Mouse (Mus musculus): ENCODE measurements at regions not wholly inside any gene's neighbourhood (a gene's known extent, or its start where the extent isn't known, plus 50 kb on each side); places are given as distances from the start of the nearest gene placed in this dataset.
"Not testable (repeated sequence)": the region's sequence is repeated elsewhere in the genome, so short reads cannot be mapped to it uniquely, and the experiment has no call there.

DNA sequence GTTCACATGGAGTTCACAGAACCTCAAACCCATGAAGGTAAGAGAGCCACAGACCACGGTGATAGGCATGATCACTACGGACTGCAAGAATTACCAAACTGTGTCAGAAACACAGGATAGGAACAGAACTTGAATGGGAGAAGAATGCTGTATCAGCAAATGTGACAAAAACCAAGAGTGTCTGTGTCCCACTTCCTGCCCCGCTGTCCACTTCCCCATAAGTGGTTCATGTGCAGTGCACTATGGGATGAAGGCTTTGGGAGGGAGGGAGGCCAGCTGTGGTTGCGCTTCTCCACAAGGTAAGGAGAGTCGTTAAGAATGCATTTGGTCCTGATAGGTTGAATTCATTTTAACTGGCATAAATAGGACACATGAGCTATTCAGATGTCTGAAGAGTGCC is 313.8 kb upstream of the Cdh4 start:
- DNase-seq (ENCODE audit: low spot score): no peak
- H3K9me3 ChIP-seq (replicated peaks): no peaks in the 10 kb centered on the region
- H3K27me3 ChIP-seq (ENCODE audit: low read depth, poor library complexity, severe bottlenecking): no peaks in the 10 kb centered on the region
- 94% methylated on average over 5 of the region's 5 CpGs for WGBS
- H3K4me3 ChIP-seq: no peak overlapping the region
- H3K4me1 ChIP-seq: no peaks in the 10 kb centered on the region
- H3K36me3 ChIP-seq: no peaks in the 10 kb centered on the region
- H3K27ac ChIP-seq: no peak overlapping the region

DNA sequence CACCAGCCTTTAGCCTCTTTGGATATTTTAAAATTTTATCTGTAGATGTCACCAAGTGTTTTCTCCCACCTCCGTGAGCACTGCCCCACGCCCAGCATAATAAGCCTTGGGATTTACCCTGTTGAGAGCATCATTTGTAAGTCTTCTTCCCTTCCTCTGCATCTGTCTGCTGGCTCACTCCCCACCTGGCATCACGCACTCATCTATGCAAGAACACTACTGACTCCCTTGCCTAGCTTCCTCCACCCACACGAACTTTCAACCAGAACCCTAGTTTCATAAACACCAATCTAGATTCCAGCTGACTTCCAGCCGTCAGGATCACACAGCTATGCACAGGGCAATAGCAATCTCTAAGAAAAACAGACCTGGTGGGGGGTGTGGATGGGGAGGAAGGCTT is 311.2 kb upstream of the Cdh4 start:
- Histone ChIP-seq H3K27me3 (ENCODE audit: low read depth, poor library complexity, severe bottlenecking) (no peaks in the 10 kb centered on the region), H3K36me3 (no peaks in the 10 kb centered on the region), H3K4me1 (no peaks in the 10 kb centered on the region), H3K27ac (no peak overlapping the region), H3K4me3 (no peak overlapping the region), H3K9me3 (replicated peaks) (no peaks in the 10 kb centered on the region)
- DNase-seq (ENCODE audit: low spot score): no peak
- WGBS: 85% methylated on average over 5 of the region's 5 CpGs

DNA sequence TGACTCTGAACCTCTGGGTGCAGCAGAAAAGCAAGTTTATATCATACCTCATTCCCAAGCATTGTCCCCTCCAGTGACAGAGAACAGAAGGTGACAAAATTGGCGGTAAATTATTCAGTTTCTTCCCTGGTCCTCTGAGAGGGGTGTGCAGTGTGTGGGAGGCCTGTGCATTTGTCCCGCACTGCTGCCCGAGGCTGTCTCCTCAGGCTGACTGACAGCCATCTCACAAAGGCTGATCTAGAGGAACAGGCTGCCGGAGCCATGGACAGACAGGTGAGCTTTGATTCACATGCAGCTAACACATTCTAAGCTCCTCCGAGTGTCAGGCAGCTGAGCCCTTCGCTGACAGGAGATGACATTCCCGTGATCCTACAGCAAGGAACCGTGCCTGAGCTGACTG is 299.9 kb upstream of the Cdh4 start:
- peaks cover 9% of the 10 kb centered on the region; the same call in 1 of the 2 replicates for H3K4me1 ChIP-seq
- H3K9me3 ChIP-seq (replicated peaks): no peaks in the 10 kb centered on the region
- DNase-seq (ENCODE audit: low spot score): no peak
- H3K4me3 ChIP-seq: no peak overlapping the region
- WGBS: 83% methylated on average over 8 of the region's 8 CpGs
- H3K27me3 ChIP-seq (ENCODE audit: low read depth, poor library complexity, severe bottlenecking): no peaks in the 10 kb centered on the region
- H3K36me3 ChIP-seq: no peaks in the 10 kb centered on the region
- no peak overlapping the region for H3K27ac ChIP-seq

DNA sequence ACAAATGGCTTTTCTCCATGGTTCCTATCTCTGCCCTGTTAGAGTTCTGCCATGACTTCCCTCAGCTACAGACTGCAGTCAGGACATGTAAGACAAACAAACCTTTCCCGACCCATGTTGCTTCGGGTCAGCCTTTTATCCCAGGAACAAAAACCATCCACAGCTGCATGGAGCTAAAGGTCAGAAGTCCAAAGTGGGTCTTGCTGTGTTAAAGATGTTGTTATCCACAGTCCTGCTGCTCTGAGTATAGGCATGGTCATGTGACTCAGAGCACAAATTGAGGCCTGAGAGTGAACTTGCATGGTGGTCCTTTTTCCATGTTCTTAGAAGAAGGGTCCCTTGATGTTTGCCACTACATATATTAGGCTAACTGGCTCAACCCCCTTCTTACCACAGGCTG is 296.5 kb upstream of the Cdh4 start:
- peaks cover 9% of the 10 kb centered on the region; the same call in 1 of the 2 replicates for H3K4me1 ChIP-seq
- WGBS: 54% methylated on average over 2 of the region's 2 CpGs

DNA sequence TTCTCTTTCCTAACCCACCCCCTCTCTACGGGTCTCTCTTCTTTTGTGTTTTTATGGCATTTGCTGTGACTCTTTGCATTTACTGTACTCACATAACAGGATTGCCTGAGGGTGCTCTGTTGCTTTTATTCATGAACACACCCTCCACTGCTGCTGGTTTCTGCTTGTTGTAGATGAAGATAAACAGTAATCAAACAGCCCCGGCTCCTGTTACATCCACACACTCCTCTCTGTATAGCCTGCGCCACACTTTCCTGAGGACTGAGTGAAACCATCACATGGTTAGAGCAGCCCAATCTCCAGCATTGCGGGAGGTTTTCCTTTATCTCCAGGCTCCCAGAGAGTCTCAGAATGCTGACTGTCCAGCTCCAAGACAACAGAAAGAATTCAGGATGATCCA is 296.0 kb upstream of the Cdh4 start:
- DNase-seq (ENCODE audit: low spot score): no peak
- H3K4me1 ChIP-seq: peaks cover 9% of the 10 kb centered on the region; the same call in 1 of the 2 replicates

More for the DNA sequence above, 296.5 kb upstream of the Cdh4 start:
- Histone ChIP-seq H3K4me3 (no peak overlapping the region), H3K36me3 (no peaks in the 10 kb centered on the region), H3K9me3 (replicated peaks) (no peaks in the 10 kb centered on the region), H3K27ac (no peak overlapping the region), H3K27me3 (ENCODE audit: low read depth, poor library complexity, severe bottlenecking) (no peaks in the 10 kb centered on the region)
- DNase-seq (ENCODE audit: low spot score): no peak

DNA sequence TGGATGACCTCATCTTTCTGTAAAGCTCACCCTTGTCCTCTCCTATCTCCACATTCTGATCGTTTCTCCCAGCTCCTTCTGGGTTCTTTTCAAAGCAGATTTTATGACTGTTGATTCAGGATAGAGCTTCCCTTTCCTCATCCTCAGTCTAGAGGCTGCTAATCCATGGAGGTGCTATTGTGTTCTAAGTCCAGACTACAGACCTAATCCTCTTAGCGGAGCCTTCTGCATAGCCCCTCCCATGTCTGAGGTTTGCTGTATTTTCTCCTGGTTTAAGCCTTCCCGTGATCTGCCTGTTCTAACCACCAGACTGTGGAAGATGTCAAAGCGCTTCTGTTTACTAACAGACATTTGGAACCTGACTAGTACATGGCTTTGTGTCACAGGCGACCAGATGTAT is 294.0 kb upstream of the Cdh4 start:
- Histone ChIP-seq H3K4me3 (no peak overlapping the region), H3K4me1 (peaks cover 9% of the 10 kb centered on the region; the same call in 1 of the 2 replicates), H3K27ac (no peak overlapping the region), H3K27me3 (ENCODE audit: low read depth, poor library complexity, severe bottlenecking) (no peaks in the 10 kb centered on the region), H3K9me3 (replicated peaks) (no peaks in the 10 kb centered on the region), H3K36me3 (no peaks in the 10 kb centered on the region)
- 77% methylated on average over 5 of the region's 5 CpGs for WGBS
- no peak for DNase-seq (ENCODE audit: low spot score)

More for the DNA sequence above, 296.0 kb upstream of the Cdh4 start:
- H3K9me3 ChIP-seq (replicated peaks): no peaks in the 10 kb centered on the region
- WGBS: 60% methylated on average over 4 of the region's 4 CpGs
- no peak overlapping the region for H3K4me3 ChIP-seq
- no peaks in the 10 kb centered on the region for H3K36me3 ChIP-seq
- H3K27ac ChIP-seq: no peak overlapping the region
- no peaks in the 10 kb centered on the region for H3K27me3 ChIP-seq (ENCODE audit: low read depth, poor library complexity, severe bottlenecking)

DNA sequence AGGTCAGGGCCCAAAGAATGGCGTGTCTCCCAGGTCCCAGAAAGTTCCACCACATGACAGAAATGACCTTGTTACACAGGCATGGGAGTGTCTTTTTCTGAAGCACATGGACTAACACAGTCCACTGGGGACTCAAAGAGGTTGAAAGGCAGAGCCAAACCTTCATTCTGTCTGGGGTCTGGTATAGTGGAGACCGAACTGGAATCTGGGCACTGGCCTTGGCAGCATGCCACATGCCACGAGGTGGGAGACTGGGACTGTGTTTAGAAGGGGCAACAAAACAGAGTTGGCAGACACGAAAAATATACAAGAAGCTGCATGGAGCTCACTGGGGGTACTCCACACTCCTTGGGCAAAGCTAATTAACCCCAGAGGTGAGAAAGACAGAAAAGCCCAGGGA is 293.6 kb upstream of the Cdh4 start:
- no peaks in the 10 kb centered on the region for H3K9me3 ChIP-seq (replicated peaks)
- H3K36me3 ChIP-seq: no peaks in the 10 kb centered on the region
- H3K4me3 ChIP-seq: no peak overlapping the region
- no peak for DNase-seq (ENCODE audit: low spot score)
- peaks cover 9% of the 10 kb centered on the region; the same call in 1 of the 2 replicates for H3K4me1 ChIP-seq
- H3K27me3 ChIP-seq (ENCODE audit: low read depth, poor library complexity, severe bottlenecking): no peaks in the 10 kb centered on the region
- H3K27ac ChIP-seq: no peak overlapping the region
- 79% methylated on average over 4 of the region's 4 CpGs for WGBS

DNA sequence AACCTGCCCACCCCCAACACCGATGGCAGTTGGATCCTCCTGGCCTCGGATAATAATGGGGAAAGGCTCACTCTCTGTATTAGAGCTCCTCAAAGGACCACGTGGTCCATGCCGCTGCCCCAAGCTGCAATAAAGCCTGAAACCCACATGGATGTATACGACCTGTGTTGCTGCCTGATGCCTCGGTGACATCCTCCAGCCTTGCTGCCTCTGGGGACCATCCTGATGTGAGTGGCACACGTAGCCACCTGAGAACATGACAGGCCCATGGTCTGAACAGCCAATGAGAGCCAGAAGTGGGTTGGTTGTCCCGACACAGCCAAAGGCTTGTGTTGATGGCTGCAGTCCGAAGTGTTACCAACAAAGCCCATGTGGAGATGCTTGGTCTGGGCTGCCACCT is 283.4 kb upstream of the Cdh4 start:
- DNase-seq (ENCODE audit: low spot score): no peak
- Histone ChIP-seq H3K36me3 (no peaks in the 10 kb centered on the region), H3K4me1 (no peaks in the 10 kb centered on the region), H3K27me3 (ENCODE audit: low read depth, poor library complexity, severe bottlenecking) (no peaks in the 10 kb centered on the region), H3K9me3 (replicated peaks) (no peaks in the 10 kb centered on the region), H3K27ac (no peak overlapping the region), H3K4me3 (no peak overlapping the region)
- WGBS: 88% methylated on average over 9 of the region's 9 CpGs

DNA sequence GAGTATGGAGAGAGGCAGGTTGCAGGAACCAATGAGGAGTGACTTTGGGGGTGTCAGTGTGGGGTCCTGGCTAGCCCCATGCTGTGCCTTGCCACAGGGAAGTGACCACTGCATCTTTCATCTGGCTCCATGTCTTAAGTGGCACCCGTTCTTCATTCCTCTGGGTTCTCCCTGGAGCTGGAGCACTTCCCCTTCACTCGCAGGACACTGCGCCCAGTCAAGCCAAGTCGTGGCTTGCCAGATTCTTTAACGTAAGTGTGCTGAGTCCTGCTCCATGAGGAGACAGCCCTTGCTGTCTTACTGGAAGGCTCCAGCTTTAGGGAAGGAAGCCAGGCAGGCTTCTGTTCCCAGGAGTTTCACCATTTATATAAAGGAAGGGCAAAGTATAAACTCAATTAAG is 279.1 kb upstream of the Cdh4 start:
- Histone ChIP-seq H3K9me3 (replicated peaks) (no peaks in the 10 kb centered on the region), H3K27ac (no peak overlapping the region), H3K4me3 (no peak overlapping the region), H3K27me3 (ENCODE audit: low read depth, poor library complexity, severe bottlenecking) (no peaks in the 10 kb centered on the region), H3K36me3 (no peaks in the 10 kb centered on the region), H3K4me1 (no peaks in the 10 kb centered on the region)
- 86% methylated on average over 5 of the region's 5 CpGs for WGBS
- no peak for DNase-seq (ENCODE audit: low spot score)

DNA sequence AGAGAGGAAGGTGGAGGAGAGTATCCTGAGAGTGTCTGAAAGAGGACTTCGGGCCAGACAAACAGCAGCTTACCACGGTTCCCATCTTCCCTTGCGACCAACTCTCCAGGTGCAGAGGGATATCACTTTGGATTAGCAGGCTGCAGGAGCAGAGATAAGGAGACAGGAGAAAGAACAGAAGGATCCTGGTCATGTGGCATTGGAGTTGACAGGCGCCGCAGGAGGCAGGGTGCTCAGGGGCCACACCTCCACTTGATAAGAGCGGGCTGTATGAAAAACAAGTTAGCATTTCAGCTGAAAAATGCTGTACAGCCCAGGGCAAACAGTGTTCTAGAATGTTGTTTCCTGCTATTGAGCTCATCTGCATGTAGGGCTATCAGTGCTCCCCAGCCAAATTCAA is 272.1 kb upstream of the Cdh4 start:
- Histone ChIP-seq H3K4me3 (no peak overlapping the region), H3K4me1 (no peaks in the 10 kb centered on the region), H3K27ac (no peak overlapping the region), H3K36me3 (no peaks in the 10 kb centered on the region), H3K9me3 (replicated peaks) (no peaks in the 10 kb centered on the region), H3K27me3 (ENCODE audit: low read depth, poor library complexity, severe bottlenecking) (no peaks in the 10 kb centered on the region)
- WGBS: 57% methylated on average over 6 of the region's 6 CpGs
- peak; percentile 22 for DNase-seq (ENCODE audit: low spot score)

DNA sequence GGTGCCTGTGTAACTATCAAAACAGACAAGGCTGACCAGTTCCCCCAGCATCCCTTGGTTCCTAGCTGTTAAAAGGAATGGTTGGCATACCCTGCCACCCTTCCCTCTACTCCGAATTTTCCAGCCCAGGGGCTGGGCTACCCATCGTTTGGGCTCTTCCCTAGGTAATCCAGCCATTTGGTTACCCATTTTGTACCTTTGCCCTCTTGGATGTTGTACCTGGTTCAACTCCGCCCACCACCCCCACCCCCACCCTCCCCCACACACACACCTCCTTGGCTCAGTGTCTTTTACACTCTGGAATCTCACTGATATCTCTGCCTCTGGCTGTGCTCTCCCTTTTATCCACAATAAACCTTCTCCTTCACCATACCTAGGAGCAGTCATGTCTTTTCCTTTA is 271.6 kb upstream of the Cdh4 start:
- Histone ChIP-seq H3K4me1 (no peaks in the 10 kb centered on the region), H3K4me3 (no peak overlapping the region), H3K9me3 (replicated peaks) (no peaks in the 10 kb centered on the region), H3K36me3 (no peaks in the 10 kb centered on the region), H3K27ac (no peak overlapping the region), H3K27me3 (ENCODE audit: low read depth, poor library complexity, severe bottlenecking) (0 out of 2 replicates have a peak, but pooled peaks cover 2% of the 10 kb centered on the region)
- no peak for DNase-seq (ENCODE audit: low spot score)
- 36% methylated on average over 3 of the region's 3 CpGs for WGBS

DNA sequence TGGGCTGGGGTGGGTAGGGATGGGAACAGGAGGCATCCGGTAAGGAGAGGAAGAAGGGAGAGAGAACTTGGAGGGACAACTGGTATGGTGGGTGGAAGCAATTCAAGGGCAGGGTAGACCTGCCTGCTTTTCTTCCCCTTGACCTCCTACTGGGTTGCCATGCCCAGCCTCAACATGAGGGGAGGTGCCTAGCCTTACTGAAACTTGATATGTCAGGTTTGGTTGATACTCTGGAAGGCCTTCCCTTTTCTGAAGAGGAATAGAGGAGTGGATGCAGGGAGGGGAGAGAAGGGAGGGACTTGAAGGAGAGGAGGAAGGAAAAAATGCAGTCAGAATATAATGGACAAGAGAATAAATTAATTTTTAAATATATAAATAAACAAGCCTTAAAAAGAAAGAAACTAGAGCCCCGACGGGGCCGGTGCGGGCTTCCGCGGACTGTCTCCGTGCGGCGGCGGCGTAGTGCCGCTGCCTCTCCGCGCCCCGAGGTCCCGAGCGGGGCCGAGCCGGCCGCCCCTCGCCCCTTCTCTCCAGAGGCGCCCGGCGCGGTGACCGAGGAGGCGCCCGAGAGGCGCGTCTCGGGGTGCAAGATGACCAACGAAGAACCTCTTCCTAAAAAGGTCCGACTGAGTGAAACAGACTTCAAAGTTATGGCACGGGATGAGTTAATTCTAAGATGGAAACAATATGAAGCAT is 265.2 kb upstream of the Cdh4 start:
- 7% methylated on average over 35 of the region's 35 CpGs for WGBS
- H3K4me1 ChIP-seq; H3K36me3 ChIP-seq; H3K27ac ChIP-seq; H3K9me3 ChIP-seq (replicated peaks): not testable (repeated sequence)
- Histone ChIP-seq H3K27me3 (ENCODE audit: low read depth, poor library complexity, severe bottlenecking) (peaks cover 26% of the 10 kb centered on the region), H3K4me3 (peak overlapping the region; percentile 37)
- peak; percentile 29 for DNase-seq (ENCODE audit: low spot score)

DNA sequence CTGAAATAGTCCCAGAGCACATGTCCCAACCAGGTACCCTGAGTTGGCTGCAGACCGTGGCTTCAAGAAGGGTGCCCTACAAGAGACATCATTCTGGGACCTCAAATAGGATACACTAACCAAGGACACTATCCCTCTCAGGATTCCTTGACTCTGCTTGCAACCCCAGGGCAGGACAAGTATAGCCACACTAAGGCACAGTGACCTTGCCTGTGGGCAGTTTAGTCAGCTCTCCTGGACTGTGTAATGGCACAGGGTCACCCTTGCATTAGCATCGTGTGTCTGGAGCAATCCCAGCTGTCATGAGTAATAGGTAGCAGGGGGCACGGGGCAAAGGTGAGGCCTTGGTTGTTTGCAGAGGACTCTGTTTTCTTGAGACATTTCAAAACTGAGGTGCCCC is 260.9 kb upstream of the Cdh4 start:
- Histone ChIP-seq H3K4me1 (no peaks in the 10 kb centered on the region), H3K4me3 (no peak overlapping the region), H3K36me3 (no peaks in the 10 kb centered on the region), H3K9me3 (replicated peaks) (no peaks in the 10 kb centered on the region), H3K27me3 (ENCODE audit: low read depth, poor library complexity, severe bottlenecking) (peaks cover 17% of the 10 kb centered on the region), H3K27ac (no peak overlapping the region)
- 71% methylated on average over 3 of the region's 3 CpGs for WGBS
- DNase-seq (ENCODE audit: low spot score): no peak

DNA sequence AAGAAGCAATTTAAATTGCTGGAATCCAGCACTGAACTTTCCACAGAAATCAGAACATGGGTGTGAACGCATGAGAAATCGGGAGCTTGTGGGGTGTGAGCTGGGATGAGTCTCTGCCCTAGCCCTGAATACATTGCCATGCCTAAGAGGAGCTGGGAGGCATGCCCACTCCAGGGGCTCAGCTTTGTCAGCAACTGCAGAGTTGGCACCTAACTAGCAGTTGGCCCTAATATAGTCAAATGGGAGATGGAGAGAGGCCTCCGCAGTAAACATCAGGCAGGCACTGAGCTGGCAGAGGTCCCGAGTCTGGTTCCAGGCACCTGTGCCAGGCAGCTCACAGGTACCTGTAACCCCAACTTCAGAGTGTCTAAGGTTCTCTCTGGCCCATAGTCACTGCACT is 260.1 kb upstream of the Cdh4 start:
- no peak overlapping the region for H3K27ac ChIP-seq
- 94% methylated on average over 4 of the region's 4 CpGs for WGBS
- H3K9me3 ChIP-seq (replicated peaks): no peaks in the 10 kb centered on the region
- no peaks in the 10 kb centered on the region for H3K36me3 ChIP-seq
- H3K4me3 ChIP-seq: no peak overlapping the region
- H3K27me3 ChIP-seq (ENCODE audit: low read depth, poor library complexity, severe bottlenecking): 0 out of 2 replicates have a peak, but pooled peaks cover 10% of the 10 kb centered on the region
- no peaks in the 10 kb centered on the region for H3K4me1 ChIP-seq
- no peak for DNase-seq (ENCODE audit: low spot score)

Data from limb, embryonic 10.5 days (tissue).